Mouse (Mus musculus) large intestine, adult 2 months (tissue): ENCODE data around the gene Gm10644. TPM values are rescaled to one million over a fixed set of nuclear protein-coding genes. Genes with fewer than 3 reads are reported as not detected.
"Not testable (repeated sequence)": the region's sequence is repeated elsewhere in the genome, so short reads cannot be mapped to it uniquely, and the experiment has no call there.

Experiments
- DNase-seq: peaks from one replicate; pipeline ENCODE4 v3.0.0-alpha.2; 2012; ENCODE audit warnings: low read depth, low spot score
- WGBS: fragments of 180-500 bp; shearing (Covaris S2); methylation state at CpG from one replicate; pipeline ENCODE4 v1.1.7; 2018; 5-methylcytosine and 5-hydroxymethylcytosine counted together
- polyA plus RNA-seq: library from polyadenylated mRNA; depleted of rRNA; stranded (reverse); fragments of >200 nt; gene quantifications from 2 replicates; pipeline ENCODE4 v1.2.3, GENCODE M21; 2012; rRNA removed

Gm10644 gene
- 0.43 and 0.52 TPM in 2 replicates for polyA plus RNA-seq

DNA sequence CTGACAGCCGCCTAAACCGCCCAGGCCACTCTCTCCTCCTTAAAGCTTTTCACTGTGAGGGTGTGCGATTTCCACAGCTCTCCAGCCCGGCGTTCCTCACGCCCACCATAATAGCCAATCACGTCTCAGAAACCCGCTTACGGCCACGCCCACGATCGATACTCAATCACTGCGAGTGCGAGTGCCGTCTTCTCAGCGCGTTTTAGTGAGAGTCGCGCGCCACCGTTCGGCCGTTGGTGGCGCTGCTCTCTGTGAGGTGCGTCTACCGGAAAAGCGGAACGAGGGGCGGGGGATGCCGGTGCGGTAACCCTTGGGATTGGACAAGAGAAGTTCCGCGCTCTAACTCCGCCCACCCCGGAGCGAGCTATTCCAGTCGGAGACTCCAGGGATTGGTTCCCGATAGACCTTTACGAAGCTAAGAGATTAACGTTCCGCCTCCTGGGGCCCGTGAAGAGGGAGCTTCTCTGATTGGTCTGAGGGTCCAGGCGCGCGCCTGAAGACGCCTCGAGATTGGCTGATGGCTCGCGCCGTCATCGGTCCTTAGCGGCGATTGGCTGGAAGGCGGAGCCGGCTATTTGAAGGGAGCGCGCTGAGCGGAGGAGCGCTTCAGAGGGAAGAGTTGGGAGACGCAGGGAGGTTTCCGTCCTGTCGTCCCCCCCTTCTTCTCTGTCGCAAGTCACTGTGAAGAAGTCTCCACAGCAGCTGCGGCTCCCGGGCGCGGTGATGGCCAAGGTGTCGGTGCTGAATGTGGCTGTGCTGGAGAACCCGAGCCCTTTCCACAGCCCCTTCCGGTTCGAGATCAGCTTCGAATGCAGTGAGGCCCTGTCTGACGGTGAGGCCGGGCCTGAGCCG lies at the start of gene Gm10644, which contains the start of gene Asf1b:
Gm10644 (minus strand) TSS at position 100 of the 852 bp plus-strand sequence.
Asf1b (plus strand) TSS at position 402 of the 852 bp plus-strand sequence.
- peak; percentile 97 for DNase-seq
- WGBS = under 1% methylated on average over 75 of the region's 75 CpGs

- WGBS = under 1% methylated on average over 30 of the region's 30 CpGs
- DNase-seq = peak; percentile 75
Observed at GRCm38 (mm10) chr8:84004533-84005201, 49.7 kb upstream of the Gm10644 start.

DNA sequence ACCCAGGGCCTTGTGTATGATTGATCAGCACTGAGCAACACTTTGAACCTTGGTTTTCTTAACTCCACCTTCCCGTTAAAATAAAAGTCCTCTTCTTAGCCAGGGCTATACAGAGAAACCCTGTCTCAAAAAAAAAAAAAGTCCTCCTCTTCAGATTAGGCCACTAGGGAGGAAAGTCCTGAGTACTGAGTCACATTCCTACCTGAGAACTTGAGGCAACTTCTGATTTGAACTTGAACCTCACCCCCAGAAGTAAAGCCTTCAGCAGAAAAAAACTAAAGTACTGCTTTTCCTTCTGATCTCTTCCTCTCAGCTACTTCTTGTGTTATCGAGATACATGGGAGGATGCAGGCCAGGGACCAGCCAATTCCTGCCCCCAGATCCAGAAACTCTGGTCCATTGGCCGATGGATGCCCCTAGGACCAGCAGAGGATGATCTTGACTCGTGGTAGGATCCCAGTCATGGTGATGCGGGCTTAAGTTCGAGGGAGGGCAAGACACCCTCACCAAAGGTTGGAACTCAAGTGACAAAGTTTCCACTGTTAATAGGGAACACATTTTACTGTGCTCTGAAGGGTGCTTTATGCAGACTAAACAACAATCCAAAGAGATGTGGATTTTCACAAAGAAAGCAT lies 48.7 kb upstream of the Gm10644 start:
- 75% methylated on average over 6 of the region's 6 CpGs for WGBS
- no peak for DNase-seq

DNA sequence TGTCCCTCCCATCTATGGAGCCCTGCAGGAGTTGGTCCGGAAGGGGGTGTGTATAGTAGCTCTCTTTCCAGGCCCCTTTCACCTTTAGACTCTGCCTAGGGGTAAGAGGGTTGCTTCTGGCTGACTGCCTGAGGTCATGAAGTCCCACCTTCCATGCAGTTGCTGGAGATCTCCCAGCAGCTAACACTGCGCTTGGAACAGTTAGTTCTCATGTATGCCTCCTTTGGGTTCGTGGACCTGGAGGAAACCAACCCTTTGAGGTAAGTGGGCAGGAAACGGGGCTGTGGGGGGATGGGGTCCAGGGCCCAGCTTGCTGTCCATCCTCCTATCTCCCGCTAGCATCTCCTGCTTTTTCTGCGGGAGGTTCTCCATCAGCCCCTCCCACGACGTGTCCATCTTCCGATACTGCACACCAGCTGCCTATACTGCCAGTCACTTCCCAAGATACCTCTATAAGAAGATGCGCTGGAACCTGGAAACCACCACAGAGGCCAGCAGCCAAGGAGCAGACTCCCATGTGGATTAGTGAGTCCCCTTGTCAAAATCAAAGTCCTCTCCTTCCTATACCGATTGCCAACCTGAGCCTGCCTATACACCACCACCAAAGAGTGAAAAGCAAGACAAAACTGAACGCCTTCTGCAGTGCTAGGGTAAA lies 48.1 kb upstream of the Gm10644 start:
- WGBS = 83% methylated on average over 12 of the region's 12 CpGs
- DNase-seq = no peak

GRCm38 (mm10) chr8:84001281-84002000 lies 46.4 kb upstream of the Gm10644 start, which contains the start of gene 1700067K01Rik:
Gene 1700067K01Rik, plus strand, starts transcription at chr8:84001502.
- 74% methylated on average over 61 of the region's 61 CpGs for WGBS
- no peak for DNase-seq

DNA sequence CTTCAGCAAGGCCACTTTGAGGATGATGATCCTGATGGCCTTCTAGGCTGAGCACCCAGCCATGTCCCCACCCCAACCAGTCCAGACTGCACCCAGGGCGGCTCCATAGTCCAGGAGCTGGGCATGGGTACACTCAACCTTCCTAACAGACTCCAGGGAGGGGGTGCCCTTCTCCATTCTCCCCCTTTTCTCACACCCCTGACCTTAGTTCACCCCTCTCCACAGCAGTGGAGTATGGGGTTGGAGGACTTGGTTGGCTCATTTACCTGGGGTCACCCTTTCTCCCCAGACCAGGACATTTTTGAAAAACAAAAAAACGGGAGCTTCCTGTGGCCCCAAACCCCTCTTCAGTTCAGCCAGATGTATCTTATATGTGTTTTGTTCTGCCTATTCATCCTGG lies 44.8 kb upstream of the Gm10644 start:
- no peak for DNase-seq
- 83% methylated on average over 2 of the region's 2 CpGs for WGBS

DNA sequence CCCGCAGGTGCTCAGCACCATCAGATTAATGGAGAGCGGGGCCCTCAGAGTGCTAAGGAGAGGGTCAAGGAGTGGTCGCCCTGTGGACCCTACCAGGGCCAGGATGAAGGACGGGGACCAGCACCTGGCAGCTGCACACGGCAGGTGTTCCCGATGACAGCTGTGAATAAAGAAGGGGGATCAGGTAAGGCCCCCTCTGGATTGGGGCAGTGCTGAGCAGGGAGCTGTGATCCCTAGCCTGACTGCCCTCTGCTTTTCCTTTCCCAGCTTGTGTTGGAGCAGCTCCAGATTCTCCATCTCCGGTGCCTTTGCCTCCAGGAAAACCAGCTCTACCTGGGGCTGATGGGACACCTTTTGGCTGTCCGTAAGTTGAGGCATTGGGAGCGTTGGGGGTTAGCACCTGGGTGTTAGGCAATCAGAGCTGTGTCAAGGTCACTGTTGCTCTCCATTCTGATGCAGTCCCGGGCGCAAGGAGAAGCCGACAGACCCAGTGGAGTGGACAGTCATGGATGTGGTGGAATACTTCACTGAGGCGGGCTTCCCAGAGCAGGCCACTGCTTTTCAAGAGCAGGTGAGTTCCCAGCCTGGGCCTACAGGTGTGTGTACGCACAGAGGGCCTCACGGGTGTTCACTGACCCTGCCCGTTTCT lies 44.2 kb upstream of the Gm10644 start:
- WGBS = 62% methylated on average over 16 of the region's 16 CpGs
- DNase-seq = no peak

- DNase-seq = no peak
- WGBS = 8% methylated on average over 90 of the region's 92 CpGs
Observed at GRCm38 (mm10) chr8:83998231-83999056, 43.4 kb upstream of the Gm10644 start.

- no peak for DNase-seq
- WGBS = 12% methylated on average over 99 of the region's 112 CpGs
Observed at GRCm38 (mm10) chr8:83997511-83998141, 42.6 kb upstream of the Gm10644 start, which contains the start of gene Samd1. Gene Samd1, plus strand, starts transcription at chr8:83997672.

- no peak for DNase-seq
- 1% methylated on average over 80 of the region's 103 CpGs for WGBS
Observed at GRCm38 (mm10) chr8:83996567-83997505, 41.8 kb upstream of the Gm10644 start.

GRCm38 (mm10) chr8:83995973-83996372 lies 41.0 kb upstream of the Gm10644 start:
- 45% methylated on average over 12 of the region's 12 CpGs for WGBS
- DNase-seq = no peak

GRCm38 (mm10) chr8:83994030-83994429 lies 39.0 kb upstream of the Gm10644 start:
- WGBS = 70% methylated on average over 3 of the region's 3 CpGs
- DNase-seq = no peak

DNA sequence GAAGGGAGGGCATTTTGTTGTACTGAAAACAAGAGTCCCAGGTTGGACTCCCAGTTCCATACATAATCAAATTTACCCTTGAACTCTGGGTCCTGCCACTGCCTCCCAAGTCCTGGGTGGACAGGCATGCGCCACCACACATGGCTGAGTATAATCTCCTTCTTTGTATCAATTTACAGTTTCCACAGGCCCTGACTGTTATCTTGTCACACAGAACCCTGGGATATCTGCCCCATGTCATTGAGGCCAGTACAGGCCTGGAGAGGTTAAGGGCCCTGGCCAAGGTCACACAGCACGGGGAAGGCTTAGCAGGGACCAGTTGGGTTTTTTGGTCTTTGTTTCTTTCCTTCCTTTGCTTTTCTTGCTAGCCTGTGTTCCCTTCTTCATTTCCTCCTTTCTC lies 37.5 kb upstream of the Gm10644 start:
- DNase-seq = no peak
- 91% methylated on average over 2 of the region's 2 CpGs for WGBS

DNA sequence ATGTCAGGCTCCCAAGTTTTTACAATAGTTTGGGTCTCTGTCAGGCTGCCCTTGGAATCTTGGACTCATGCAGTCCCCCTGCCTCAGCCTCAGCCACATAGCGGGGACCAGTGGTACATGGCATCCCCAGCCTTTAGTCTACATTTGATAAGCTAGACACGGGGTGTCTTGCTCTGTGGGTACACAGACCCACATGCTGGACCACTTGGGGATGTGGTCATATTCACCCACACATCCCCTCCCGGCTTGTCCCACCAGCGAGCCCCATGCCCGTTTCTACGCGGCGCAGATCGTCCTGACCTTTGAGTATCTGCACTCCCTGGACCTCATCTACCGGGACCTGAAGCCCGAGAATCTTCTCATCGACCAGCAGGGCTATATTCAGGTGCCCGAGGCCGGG lies 35.2 kb upstream of the Gm10644 start:
- WGBS = 96% methylated on average over 14 of the region's 14 CpGs

GRCm38 (mm10) chr8:83989243-83989642 lies 34.2 kb upstream of the Gm10644 start:
- WGBS = 87% methylated on average over 7 of the region's 7 CpGs
- no peak for DNase-seq

More for the DNA sequence above, 35.2 kb upstream of the Gm10644 start:
- DNase-seq = no peak

DNA sequence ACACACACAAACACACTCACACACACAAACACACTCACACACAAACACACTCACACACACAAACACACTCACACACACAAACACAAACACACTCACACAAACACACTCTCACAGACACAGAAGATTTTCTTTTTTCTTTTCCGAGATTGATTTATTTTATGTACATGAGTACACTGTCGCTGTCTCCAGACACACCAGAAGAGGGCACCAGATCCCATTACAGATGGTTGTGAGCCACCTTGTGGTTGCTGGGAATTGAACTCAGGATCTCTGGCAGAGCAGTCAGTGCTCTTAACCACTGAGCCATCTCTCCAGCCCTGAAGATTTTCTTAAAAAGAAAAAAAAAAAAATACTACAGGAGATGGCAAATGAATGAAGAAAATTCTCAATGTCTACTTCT lies 28.2 kb upstream of the Gm10644 start:
- DNase-seq = not testable (repeated sequence)
- 91% methylated on average over 2 of the region's 2 CpGs for WGBS
